Mouse (Mus musculus) frontal cortex, postnatal 25 days (tissue): ENCODE data around the gene Top2b.

ENCODE experiments used
- DNase-seq, 2 experiments: peaks; one replicate each; pipeline ENCODE4 v3.0.0; 2022; ENCODE audit warnings: low spot score in 2 of 2

Gene Top2b

DNA sequence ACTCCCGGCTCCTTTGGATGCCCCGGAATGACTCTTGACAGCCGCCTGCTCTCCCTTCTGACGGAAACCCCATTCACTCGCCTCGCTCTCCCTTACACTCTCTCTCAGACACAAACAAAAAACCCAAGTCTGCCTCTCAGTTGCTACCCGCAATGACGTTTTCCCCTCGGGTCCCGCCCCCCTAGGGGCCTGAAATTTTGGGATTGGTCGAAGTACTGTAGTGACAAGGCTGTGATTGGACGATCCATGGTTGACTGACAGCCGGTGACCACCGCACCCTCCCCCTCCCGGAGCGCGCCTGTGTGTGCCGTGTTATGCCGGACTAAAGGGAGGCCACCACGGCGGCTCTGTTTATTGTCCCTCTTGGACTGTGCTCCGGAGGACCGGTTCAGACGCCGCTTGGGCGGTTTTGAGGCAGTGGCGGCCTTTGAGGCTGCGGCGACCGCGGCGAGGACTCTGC, at the start of gene Top2b:
Gene Top2b, plus strand, starts transcription at position 302 of the 460 bp plus-strand sequence.
- peak; percentile 96 to 98 for DNase-seq

GRCm38 (mm10) chr14:16316715-16317114, 48.3 kb upstream of the Top2b start:
- DNase-seq, result no peak

GRCm38 (mm10) chr14:16319818-16320217, 45.2 kb upstream of the Top2b start:
- no peak for DNase-seq

DNA sequence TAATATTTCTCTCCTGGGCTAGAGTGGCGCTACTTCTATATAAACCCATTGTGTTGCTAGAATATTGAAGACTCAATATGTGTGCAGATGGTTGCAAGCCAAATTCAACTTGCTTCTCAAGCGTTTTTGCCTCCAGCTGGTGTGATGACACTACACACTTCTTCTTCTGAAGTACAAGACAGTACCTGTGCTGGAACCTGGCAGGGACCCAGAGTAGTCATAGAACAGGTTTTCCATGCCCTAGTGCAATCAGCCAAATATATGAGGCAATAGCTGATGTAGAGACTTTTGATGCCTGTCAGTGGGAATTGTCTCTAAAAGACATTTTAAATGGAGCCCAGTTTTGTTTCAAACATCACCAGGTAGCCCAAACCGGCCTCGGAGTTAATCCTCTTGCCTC, 40.6 kb upstream of the Top2b start:
- no peak for DNase-seq

DNA sequence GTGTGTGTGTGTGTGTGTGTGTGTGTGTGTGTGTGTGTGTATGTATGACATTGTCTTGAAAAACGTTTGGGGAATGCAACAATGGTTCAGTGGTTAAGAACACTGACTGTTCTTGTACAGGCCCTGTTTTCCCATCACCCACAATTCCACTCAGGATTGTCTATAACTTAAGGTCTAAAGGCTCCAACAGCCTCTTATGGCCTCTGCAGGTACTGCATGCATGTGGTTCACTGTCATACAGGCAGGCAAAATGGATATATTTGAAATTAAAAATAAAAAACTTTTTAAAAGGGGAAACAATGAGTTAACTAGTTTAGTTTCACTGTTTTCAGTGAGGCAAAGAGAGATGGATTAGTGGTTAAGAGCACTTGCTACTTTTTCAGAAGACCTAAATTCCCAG, 39.8 kb upstream of the Top2b start:
- no peak for DNase-seq

- no peak for DNase-seq
Observed at GRCm38 (mm10) chr14:16328531-16328930, 36.4 kb upstream of the Top2b start.

DNA sequence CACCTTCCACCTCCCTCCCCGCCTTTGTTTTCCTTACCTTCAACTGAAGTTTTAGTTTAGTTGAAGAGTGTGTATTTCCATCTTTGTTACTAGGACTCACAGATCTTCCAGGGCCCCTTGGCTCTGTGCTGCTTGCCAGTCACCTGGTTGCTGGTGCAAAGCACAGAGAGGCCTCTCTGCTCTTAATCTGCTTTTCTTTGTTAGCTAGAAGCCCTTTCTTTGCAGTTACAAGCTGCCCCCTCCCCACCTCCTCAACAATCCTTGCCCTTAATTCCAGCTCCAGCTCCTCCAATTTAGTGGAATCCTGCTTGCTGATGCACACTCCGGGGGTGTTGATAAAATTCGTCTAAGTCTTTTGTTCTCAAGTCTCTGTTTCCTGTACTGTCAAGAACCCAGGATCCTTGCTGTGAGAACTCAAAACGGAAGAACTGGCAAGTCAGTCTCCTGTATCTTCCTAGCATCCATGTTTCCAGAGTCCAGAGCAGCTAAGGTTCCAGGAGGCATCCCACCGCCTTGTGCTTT, 36.0 kb upstream of the Top2b start:
- DNase-seq, result no peak

DNA sequence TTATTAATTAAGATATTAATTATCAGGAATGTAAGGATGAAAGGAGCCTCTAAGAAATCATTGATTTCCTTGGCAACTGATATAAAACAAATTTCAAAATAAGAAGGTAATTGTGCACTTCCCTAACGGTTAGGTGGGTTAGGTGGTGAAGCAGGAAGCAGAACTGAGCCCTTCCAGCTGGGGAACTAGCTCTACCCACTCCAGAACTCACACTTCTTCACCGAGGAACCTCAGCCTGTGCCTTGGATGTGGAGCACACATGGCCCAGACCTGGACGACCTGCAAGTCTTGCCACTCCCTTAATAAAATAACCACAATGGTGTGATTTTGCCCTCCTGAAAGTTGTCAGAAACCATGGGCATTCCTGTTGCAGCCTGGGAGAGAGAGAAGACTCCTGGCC, 35.2 kb upstream of the Top2b start:
- DNase-seq, result no peak

- no peak for DNase-seq
Observed at GRCm38 (mm10) chr14:16334260-16334659, 30.7 kb upstream of the Top2b start.

GRCm38 (mm10) chr14:16335835-16336417, 29.1 kb upstream of the Top2b start:
- no peak for DNase-seq

GRCm38 (mm10) chr14:16347505-16347904, 17.5 kb upstream of the Top2b start:
- DNase-seq, result no peak

- DNase-seq, result no peak
Observed at GRCm38 (mm10) chr14:16359704-16360103, 5.3 kb upstream of the Top2b start.

DNA sequence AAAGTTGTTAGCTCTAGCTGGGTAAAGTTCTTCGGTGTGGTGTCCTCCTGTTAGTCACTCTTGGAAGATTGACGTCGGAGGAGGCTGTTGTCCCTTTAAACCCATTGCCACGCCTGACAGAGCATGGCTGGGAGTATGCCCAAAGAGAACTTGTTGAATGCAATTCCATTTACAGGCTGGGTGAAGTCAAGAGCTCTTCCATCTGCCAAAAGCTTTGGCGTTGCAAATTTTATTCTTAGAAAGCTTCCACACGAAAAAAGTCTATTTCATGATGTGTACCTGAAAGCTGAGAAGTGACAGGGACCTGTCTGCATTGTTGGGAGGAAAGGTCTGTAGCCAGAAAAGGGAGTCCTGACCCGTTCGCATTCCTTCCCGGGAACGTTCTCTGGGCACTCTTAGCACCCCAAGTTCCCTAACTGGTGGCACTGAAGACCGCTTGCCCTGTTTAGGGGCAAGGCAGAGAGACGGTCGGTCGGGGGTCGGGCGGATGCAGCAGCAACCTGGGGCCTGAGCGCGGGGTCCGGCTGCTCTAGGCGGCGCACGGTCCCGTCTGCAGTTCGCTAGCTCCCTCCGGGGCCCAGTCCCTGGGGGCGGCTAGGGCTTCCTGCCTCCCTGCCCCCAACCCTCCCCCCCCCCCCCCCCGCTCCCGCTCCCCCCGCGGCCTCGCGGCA, 683 bp upstream of the Top2b start:
- peak; percentile 6 to 14 for DNase-seq

GRCm38 (mm10) chr14:16365362-16366173, 589 bp downstream of the Top2b start:
- peak; percentile 44 to 49 for DNase-seq

GRCm38 (mm10) chr14:16366174-16366889, 1.4 kb downstream of the Top2b start:
- DNase-seq, result peak in 1 of 2 experiments; percentile 8

DNA sequence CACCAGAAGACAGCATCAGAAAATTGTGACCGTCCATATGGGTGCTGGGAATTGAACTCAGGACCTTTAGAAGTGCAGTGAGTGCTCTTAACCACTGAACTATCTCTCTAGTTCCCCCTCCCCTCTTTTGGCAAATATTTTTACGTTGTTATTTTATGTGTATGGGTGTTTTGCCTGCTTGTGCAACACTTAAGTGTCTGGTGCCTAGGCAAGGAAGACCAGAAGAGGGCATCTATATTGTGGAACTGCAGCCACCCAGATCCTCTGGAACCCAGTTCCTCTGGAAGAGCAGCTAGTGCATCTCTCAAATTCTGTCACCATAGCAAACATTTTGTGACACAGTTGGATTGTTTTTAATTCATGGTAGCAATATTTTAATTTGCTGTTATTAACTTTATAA, 2.0 kb downstream of the Top2b start:
- no peak for DNase-seq

GRCm38 (mm10) chr14:16372761-16373160, 7.8 kb downstream of the Top2b start:
- DNase-seq, result no peak

DNA sequence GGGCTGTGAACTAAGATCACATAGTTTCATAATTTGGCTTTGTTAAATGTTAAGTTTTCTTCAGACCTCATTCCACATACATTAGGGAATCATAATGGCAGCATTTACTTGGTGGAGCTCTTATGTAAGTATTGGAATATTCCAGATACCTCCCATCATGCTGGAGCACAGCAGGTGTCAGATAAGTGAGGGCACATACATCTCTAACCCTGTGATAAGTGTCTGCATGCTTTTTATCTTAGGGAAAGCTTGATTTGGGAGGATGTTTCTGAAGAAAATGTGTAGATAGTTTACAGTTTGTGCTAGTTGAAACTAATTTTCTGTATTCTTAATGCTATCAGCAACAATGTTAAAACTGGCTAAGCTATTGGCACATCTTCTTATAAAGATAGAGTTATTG, 8.2 kb downstream of the Top2b start:
- no peak for DNase-seq

GRCm38 (mm10) chr14:16379917-16380570, 15.1 kb downstream of the Top2b start:
- DNase-seq, result peak in 1 of 2 experiments; percentile 23

DNA sequence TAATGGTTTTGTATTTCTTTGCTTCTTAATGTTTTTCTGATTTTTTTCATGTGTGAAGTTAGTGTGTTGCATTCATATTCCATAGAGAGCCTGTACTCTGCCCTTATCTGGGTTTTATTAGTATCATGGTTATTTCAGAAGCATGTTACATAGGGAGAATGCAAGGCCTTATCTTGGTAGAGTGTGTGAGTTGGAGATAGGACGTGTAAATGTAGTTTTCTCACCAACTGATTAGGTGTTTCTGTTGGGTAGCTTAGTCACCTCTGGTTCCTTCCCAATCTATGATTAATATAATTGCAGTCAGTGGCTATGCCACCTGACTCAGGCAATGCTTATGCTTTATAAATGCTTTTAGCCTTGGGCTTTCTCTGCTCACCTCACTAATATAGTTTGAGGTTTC, 19.8 kb downstream of the Top2b start:
- DNase-seq, result no peak

GRCm38 (mm10) chr14:16405187-16405586, 40.2 kb downstream of the Top2b start:
- no peak for DNase-seq
